Comparison of ENCODE assay signal across 8 mouse cellular contexts in genomic region chr11:94486001-94486400, GRCm38 (mm10). TPM values are rescaled to one million over a fixed set of nuclear protein-coding genes. Genes with fewer than 3 reads are reported as not detected.
DNase-seq lines count a peak whose midpoint lies in the region; ATAC-seq and TF ChIP-seq lines count a peak whose summit lies in the region.

Gene Spata20, minus strand, starts transcription at chr11:94486179.

- H3K27me3 ChIP-seq in heart, embryonic 11.5 days (ENCODE audit: control insufficient read depth, insufficient read depth, low read length): peaks cover 34% of the 10 kb centered on the region
- peaks cover 40% of the 10 kb centered on the region for H3K27me3 ChIP-seq in kidney, embryonic 15.5 days
- no peaks in the 10 kb centered on the region for H3K27me3 ChIP-seq in stomach, embryonic 14.5 days (ENCODE audit: control insufficient read depth, insufficient read depth, low read length)

- ATAC-seq in heart, embryonic 11.5 days (replicated peaks; ENCODE audit: insufficient number of reproducible peaks, low FRiP score, low TSS enrichment): no peak
- peak; percentile 70 for ATAC-seq in kidney, embryonic 15.5 days (replicated peaks; ENCODE audit: low FRiP score)
- peak; percentile 74; the same call in 1 of the 2 replicates for ATAC-seq in stomach, embryonic 14.5 days (ENCODE audit: insufficient number of reproducible peaks, insufficient read depth, low FRiP score, low read depth)

- no peak for TF ChIP-seq POLR2A in bone marrow, adult 2 months (IDR thresholded peaks at IDR 0.05; ENCODE audit: borderline replicate concordance, control insufficient read depth, low read depth, low read length)
- TF ChIP-seq POLR2A in embryonic fibroblast, embryonic 13.5 days (IDR thresholded peaks at IDR 0.05; ENCODE audit: low read depth, low read length): no peak

- TF ChIP-seq CTCF in bone marrow, adult 2 months (IDR thresholded peaks at IDR 0.05; ENCODE audit: control insufficient read depth, insufficient read depth, low read length): peak; percentile 71
- peak; percentile 78 for TF ChIP-seq CTCF in embryonic fibroblast, embryonic 13.5 days (IDR thresholded peaks at IDR 0.05; ENCODE audit: borderline replicate concordance, insufficient read depth, low read length)

- no peaks in the 10 kb centered on the region for H3K36me3 ChIP-seq in heart, embryonic 11.5 days (ENCODE audit: control insufficient read depth, insufficient read depth, low read length)
- no peaks in the 10 kb centered on the region for H3K36me3 ChIP-seq in kidney, embryonic 15.5 days
- H3K36me3 ChIP-seq in stomach, embryonic 14.5 days (ENCODE audit: control insufficient read depth, insufficient read depth, low read length): no peaks in the 10 kb centered on the region

- 3% methylated on average over 24 of the region's 24 CpGs for WGBS in bone marrow, adult 2 months
- 2% methylated on average over 24 of the region's 24 CpGs for WGBS in heart, embryonic 11.5 days (ENCODE audit: insufficient replicate concordance)
- WGBS in kidney, embryonic 15.5 days: 3% methylated on average over 24 of the region's 24 CpGs
- 5% methylated on average over 24 of the region's 24 CpGs for WGBS in stomach, embryonic 14.5 days

- H3K27ac ChIP-seq in bone marrow, adult 2 months (ENCODE audit: control insufficient read depth, insufficient read depth, low read depth, low read length, poor library complexity): no peak within 1 kb of the TSS
- H3K27ac ChIP-seq in embryonic fibroblast, embryonic 13.5 days (ENCODE audit: insufficient read depth, low read length): no peak within 1 kb of the TSS
- no peak within 1 kb of the TSS for H3K27ac ChIP-seq in heart, embryonic 11.5 days (ENCODE audit: low read depth, low read length)
- H3K27ac ChIP-seq in kidney, embryonic 15.5 days: no peak within 1 kb of the TSS
- no peak within 1 kb of the TSS for H3K27ac ChIP-seq in stomach, embryonic 14.5 days (ENCODE audit: low read length)

- no peaks in the 10 kb centered on the region for H3K9me3 ChIP-seq in heart, embryonic 11.5 days (replicated peaks; ENCODE audit: control insufficient read depth, low read length)
- no peaks in the 10 kb centered on the region for H3K9me3 ChIP-seq in kidney, embryonic 15.5 days (replicated peaks)
- no peaks in the 10 kb centered on the region for H3K9me3 ChIP-seq in stomach, embryonic 14.5 days (ENCODE audit: control insufficient read depth, low read depth, low read length)

- peak; percentile 73 for DNase-seq in A20 (ENCODE audit: low read depth, low spot score)
- peak; percentile 78 for DNase-seq in liver
- DNase-seq in naive thymus-derived CD4-positive, alpha-beta T cell, adult 2 months (ENCODE audit: low read depth): peak; percentile 69

- no peak within 1 kb of the TSS for H3K4me3 ChIP-seq in bone marrow, adult 2 months (replicated peaks; ENCODE audit: control insufficient read depth, low read depth, low read length)
- no peak within 1 kb of the TSS for H3K4me3 ChIP-seq in embryonic fibroblast, embryonic 13.5 days (ENCODE audit: insufficient read depth, low read length)
- peak within 1 kb of the TSS; percentile 13; the same call in 1 of the 2 replicates for H3K4me3 ChIP-seq in heart, embryonic 11.5 days (ENCODE audit: low read depth, low read length)
- H3K4me3 ChIP-seq in kidney, embryonic 15.5 days (replicated peaks): peak within 1 kb of the TSS; percentile 19; the same call in 1 of the 2 replicates
- no peak within 1 kb of the TSS for H3K4me3 ChIP-seq in stomach, embryonic 14.5 days (ENCODE audit: low read depth, low read length)

- no peak within 1 kb of the TSS for H3K9ac ChIP-seq in heart, embryonic 11.5 days (ENCODE audit: low read depth, low read length)
- no peak within 1 kb of the TSS for H3K9ac ChIP-seq in kidney, embryonic 15.5 days
- H3K9ac ChIP-seq in stomach, embryonic 14.5 days (replicated peaks; ENCODE audit: low read depth, low read length): no peak within 1 kb of the TSS

- H3K4me1 ChIP-seq in bone marrow, adult 2 months (ENCODE audit: control insufficient read depth, insufficient read depth, low read length): no peaks in the 10 kb centered on the region
- H3K4me1 ChIP-seq in embryonic fibroblast, embryonic 13.5 days (ENCODE audit: control insufficient read depth, insufficient read depth, low read length): no peaks in the 10 kb centered on the region
- peaks cover 2% of the 10 kb centered on the region; the same call in 1 of the 2 replicates for H3K4me1 ChIP-seq in heart, embryonic 11.5 days (ENCODE audit: control insufficient read depth, insufficient read depth, low read length)
- peaks cover 26% of the 10 kb centered on the region for H3K4me1 ChIP-seq in kidney, embryonic 15.5 days
- H3K4me1 ChIP-seq in stomach, embryonic 14.5 days (ENCODE audit: control insufficient read depth, insufficient read depth, low read length): no peaks in the 10 kb centered on the region

- peak within 1 kb of the TSS; percentile 49 for H3K4me2 ChIP-seq in heart, embryonic 11.5 days
- peak within 1 kb of the TSS; percentile 52 for H3K4me2 ChIP-seq in kidney, embryonic 15.5 days
- peak within 1 kb of the TSS; percentile 20 for H3K4me2 ChIP-seq in stomach, embryonic 14.5 days (replicated peaks; ENCODE audit: low read depth, low read length)

RNA-seq across cellular contexts. Expression of gene Spata20, which starts in this region (rescaled TPM):
- not detected in 2 replicates for polyA plus RNA-seq in bone marrow, adult 2 months (2011; ENCODE audit: insufficient read depth, insufficient read length, low replicate concordance, missing spikeins)
- polyA plus RNA-seq in embryonic fibroblast, embryonic 13.5 days (2011; ENCODE audit: insufficient read length, low read depth, missing spikeins): not detected in 2 replicates
- 0.15 TPM in 1 of 2 replicates, not detected in the other for polyA plus RNA-seq in heart, embryonic 11.5 days (2014; fragmentation: Nextera tagmentation; extraction: Ambion mirVana)
- polyA plus RNA-seq in kidney, embryonic 15.5 days (2015; fragmentation: Nextera tagmentation; extraction: Ambion mirVana): 0.05 and 0.19 TPM in 2 replicates
- 0.13 and 0.48 TPM in 2 replicates for polyA plus RNA-seq in stomach, embryonic 14.5 days (2014; fragmentation: Nextera tagmentation; extraction: Ambion mirVana)

Comparison
In these comparisons a context has a peak if more than half of its experiments do, and no peak if none do; other contexts are left out.
1. Peak in ATAC-seq, H3K4me3 ChIP-seq and H3K4me2 ChIP-seq in kidney, embryonic 15.5 days; RNA of the gene not detected or under 1 TPM.
2. Peak in ATAC-seq and H3K4me2 ChIP-seq in stomach, embryonic 14.5 days; RNA of the gene not detected or under 1 TPM.